Mouse (Mus musculus): ENCODE data around the gene Sdha.

Sdha gene

GRCm38 (mm10) chr13:74349566-74350434, at the start of gene Sdha, which contains the start of gene Ccdc127:
Sdha (minus strand) TSS chr13:74350280.
Ccdc127 (plus strand) TSS chr13:74350309.
- peak; percentile 97 for DNase-seq (ENCODE audit: low read depth, low spot score)

- no peak for DNase-seq (ENCODE audit: low read depth, low spot score)
Measured at GRCm38 (mm10) chr13:74399298-74399839, 49.3 kb upstream of the Sdha start, which contains the start of gene Ftl1-ps1. Ftl1-ps1 (plus strand) TSS chr13:74399694.

DNA sequence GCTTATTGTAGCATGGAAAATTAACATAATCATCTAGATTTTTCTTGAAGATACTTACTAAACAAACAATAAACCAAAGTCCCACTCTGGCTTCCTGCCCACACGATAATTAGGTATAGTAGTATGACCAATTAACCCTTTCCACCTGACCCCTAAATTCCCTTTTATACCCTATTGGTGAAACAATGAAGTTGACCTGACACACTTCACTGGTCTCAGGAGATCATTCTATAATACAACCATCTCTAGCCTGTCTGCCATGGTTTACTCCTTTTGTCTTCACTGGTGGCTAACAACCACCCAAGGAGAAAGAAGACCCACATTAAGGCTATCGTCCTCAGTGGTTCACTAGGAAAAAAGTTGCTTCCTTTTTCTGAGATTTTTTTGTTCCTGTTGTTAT, 41.1 kb upstream of the Sdha start:
- no peak for DNase-seq (ENCODE audit: low read depth, low spot score)

DNA sequence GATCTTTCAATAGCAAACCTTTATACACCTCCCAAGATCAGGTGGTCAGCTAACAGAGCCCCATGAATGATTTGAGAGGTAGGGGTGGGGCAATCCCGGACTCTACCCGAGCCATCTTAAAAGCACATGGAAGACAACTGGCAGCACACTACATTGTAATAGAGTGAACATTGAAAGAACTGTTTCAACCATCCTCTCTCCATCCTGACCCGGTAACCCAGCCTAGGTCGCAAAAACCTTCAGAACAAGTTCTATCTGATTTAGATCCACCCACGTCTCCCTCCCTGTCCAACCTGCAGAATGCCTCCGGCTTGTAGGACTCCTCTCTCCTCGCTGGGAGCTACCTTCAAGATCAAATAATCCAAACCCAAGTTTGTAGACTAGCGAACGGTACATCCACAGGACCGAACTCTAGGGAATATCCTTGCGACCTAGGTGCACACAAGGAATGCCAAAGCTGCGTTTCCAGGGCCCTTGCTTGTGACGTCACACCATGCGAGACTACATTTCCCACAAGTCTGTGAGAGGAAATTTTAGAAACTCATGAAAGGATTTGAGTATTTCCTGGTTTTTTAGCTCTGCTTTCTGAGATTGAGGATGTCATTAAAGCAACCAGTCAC, 40.4 kb upstream of the Sdha start, which contains the start of gene Zfp72:
TSS of gene Zfp72 (minus strand) at position 466 of the 620 bp plus-strand sequence.
- DNase-seq (ENCODE audit: low read depth, low spot score) = peak; percentile 71

- DNase-seq (ENCODE audit: low read depth, low spot score) = no peak
Measured at GRCm38 (mm10) chr13:74389730-74390129, 39.6 kb upstream of the Sdha start.

GRCm38 (mm10) chr13:74382289-74382688, 32.2 kb upstream of the Sdha start:
- DNase-seq (ENCODE audit: low read depth, low spot score) = no peak

- no peak for DNase-seq (ENCODE audit: low read depth, low spot score)
Measured at GRCm38 (mm10) chr13:74381533-74382276, 31.6 kb upstream of the Sdha start.

- DNase-seq (ENCODE audit: low read depth, low spot score) = no peak
Measured at GRCm38 (mm10) chr13:74363859-74364235, 13.8 kb upstream of the Sdha start, which contains the start of gene Lrrc14b. Lrrc14b (minus strand) TSS chr13:74364005.

- DNase-seq (ENCODE audit: low read depth, low spot score) = no peak
Measured at GRCm38 (mm10) chr13:74363176-74363858, 13.2 kb upstream of the Sdha start.

DNA sequence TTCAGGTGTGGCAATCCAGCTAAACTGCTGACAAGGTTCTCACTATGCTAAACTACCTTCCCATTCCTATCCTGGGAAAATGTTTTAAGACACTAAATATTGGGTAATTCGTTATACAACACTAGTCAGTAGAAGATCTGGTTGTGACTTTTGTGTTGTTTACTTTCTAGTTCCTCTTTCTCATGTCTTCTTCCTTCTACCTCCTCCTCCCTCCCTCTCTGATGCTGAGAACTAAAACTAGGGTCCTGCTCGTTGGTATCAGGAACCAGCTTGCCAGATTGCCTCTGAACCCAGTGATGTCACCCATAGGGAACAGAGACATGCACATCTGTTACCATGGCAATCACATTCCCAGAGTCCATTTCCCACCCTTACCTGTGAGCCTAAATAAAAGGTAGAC, 12.1 kb upstream of the Sdha start:
- peak; percentile 50 for DNase-seq (ENCODE audit: low read depth, low spot score)

GRCm38 (mm10) chr13:74356491-74356890, 6.4 kb upstream of the Sdha start:
- no peak for DNase-seq (ENCODE audit: low read depth, low spot score)

DNA sequence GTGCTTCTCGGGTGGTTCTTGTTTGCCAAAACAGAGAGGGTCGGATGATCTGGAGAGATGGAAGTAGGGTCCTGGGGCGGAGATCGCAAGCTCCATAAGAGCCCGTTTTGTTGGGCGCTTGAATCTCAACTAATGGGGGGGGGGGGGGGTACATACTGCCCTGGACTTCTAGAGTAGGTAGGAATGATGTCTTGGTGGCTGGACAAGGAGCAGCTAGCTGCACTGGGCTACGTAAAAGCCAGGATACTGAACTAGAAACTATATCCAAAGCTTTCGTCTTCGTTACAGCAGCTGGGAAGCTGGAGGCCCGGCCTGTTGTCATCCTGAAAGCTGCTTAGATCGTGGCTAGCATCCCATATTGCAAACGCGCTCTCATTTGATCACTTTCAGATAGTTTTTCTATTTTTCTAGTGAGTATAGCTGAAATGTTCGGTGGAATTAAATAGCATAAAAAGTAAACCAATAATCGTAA, 391 bp upstream of the Sdha start:
- no peak for DNase-seq (ENCODE audit: low read depth, low spot score)

- DNase-seq (ENCODE audit: low read depth, low spot score) = peak; percentile 70
Measured at GRCm38 (mm10) chr13:74341036-74341435, 9.0 kb downstream of the Sdha start.

DNA sequence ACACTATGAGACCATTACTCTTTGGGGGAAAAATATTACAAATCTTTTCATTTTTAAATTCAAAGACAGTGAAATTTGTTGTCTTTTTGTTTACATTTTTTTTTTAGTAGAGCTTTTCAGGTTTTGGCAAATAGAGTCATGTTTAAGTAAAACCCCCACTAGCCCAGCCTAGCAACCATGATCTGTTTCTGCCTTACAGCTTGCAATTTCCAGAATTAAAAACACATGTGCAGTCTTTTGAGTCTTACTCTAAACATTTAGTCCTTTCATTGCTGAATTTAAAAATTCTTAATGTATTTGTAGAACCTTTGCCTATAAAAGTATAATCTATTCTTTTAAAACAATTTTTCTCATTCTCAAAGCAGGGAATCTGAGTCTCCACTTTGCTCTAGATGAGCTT, 20.8 kb downstream of the Sdha start:
- no peak for DNase-seq (ENCODE audit: low read depth, low spot score)

GRCm38 (mm10) chr13:74317170-74317849, 32.8 kb downstream of the Sdha start, which contains the start of gene Pdcd6:
Pdcd6 (minus strand) TSS chr13:74317580.
- DNase-seq (ENCODE audit: low read depth, low spot score) = peak; percentile 98

- no peak for DNase-seq (ENCODE audit: low read depth, low spot score)
Measured at GRCm38 (mm10) chr13:74316789-74317169, 33.3 kb downstream of the Sdha start.

- no peak for DNase-seq (ENCODE audit: low read depth, low spot score)
Measured at GRCm38 (mm10) chr13:74316386-74316785, 33.7 kb downstream of the Sdha start.

DNA sequence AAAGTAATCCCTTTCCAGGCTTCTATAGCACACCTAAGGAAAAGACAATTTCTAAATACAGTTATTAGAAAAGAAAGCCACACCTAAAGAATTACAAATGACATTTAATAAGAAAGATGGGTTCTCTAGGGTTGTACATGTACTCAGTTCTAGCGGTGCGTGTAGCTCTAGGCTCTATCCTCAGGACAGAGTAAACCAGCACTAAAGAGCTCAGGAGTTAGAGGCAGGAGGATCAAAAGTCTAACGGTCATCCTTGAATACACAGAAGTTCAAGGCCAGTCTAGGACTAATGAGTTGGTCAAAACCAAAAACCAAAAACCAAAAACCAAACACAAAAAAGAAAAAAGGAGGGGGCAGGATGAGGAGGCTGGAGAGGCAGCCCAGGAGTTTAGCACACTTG, 35.5 kb downstream of the Sdha start:
- DNase-seq (ENCODE audit: low read depth, low spot score) = no peak

DNA sequence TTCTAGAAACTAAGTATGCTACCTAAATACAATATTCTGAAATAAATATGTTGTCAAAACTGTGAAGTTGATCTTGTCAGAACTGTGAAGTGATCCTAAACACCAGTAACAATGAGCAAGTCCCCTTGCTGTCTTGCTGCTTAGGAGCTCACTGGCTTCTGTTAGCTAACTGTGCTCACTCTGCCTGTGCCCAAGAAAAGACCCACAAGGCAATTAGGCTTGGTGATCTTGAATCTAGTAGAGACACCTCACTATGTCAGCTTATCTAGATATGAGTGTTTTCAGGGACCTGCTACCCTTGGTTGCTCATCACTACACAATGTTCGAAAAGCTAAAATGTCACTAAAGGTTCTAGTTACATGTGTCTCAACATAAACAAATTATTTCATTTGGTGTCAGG, 44.3 kb downstream of the Sdha start:
- DNase-seq (ENCODE audit: low read depth, low spot score) = no peak

DNA sequence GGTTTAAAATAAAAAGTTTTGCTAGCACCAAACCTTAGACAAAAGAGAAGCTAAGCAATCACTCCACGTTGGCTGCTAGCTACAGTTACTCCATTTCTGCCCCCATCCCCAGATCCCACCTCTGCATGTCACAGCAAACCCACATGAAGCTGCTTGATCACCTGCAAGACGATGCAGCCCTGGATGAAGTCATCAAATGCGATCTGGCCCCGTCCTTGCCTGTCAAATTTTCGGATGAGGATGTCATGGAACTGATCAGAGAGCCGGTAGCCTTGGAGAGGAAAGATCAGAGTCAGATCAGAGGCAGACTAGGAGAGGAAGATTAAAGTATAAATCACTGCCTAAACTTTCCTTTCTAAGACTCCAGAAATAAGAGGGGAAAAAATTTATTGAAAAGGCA, 44.7 kb downstream of the Sdha start:
- no peak for DNase-seq (ENCODE audit: low read depth, low spot score)
